Mouse (Mus musculus) cerebellum, adult 8-10 months (tissue): ENCODE measurements at regions not wholly inside any gene's neighbourhood (a gene's known extent, or its start where the extent isn't known, plus 50 kb on each side); places are given as distances from the start of the nearest gene placed in this dataset.

ENCODE experiments used
- DNase-seq: peaks from one replicate; pipeline ENCODE4 v3.0.0; 2022

DNA sequence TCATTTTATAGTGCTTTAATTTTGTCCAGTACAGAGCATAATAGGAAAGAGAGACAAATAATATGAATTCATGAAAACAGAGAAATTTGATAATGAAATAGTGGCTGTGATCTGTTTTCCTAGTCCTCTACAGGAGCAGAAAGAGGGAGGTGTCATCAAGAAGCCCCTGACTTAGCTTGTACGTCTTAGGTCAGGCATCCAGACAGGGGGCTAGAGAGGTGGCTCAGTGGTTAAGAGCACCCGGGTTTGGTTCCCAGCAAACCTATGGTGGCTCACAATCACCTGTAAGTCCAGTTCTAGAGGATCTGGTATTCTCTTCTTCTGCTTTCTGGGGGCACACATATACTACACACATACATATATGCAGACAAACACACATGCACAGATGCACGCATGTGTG, 285.7 kb downstream of the Ndfip2 start:
- no peak for DNase-seq

- DNase-seq, result no peak
These were observed 284.2 kb downstream of the Ndfip2 start for GRCm38 (mm10) chr14:105542486-105543145.

DNA sequence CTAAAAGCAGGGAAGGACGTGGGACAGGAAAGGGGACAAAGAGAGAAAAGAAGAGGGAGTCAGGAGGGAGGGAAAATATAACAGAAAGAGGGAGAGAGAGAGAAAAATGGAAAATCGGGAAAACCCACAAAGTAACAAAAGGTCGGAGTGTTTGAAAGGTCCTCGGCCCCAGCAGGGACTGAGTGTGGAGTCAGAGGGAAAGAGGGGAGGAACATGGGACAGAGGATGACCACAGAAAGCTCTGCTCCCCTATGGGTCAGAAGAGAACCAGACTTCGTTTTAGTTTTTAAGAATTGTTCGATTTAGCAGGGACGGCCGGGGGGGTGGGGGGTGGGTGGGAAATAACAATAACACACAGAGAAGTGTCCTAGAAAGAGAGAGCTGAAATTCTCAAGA, 283.7 kb downstream of the Ndfip2 start:
- no peak for DNase-seq

DNA sequence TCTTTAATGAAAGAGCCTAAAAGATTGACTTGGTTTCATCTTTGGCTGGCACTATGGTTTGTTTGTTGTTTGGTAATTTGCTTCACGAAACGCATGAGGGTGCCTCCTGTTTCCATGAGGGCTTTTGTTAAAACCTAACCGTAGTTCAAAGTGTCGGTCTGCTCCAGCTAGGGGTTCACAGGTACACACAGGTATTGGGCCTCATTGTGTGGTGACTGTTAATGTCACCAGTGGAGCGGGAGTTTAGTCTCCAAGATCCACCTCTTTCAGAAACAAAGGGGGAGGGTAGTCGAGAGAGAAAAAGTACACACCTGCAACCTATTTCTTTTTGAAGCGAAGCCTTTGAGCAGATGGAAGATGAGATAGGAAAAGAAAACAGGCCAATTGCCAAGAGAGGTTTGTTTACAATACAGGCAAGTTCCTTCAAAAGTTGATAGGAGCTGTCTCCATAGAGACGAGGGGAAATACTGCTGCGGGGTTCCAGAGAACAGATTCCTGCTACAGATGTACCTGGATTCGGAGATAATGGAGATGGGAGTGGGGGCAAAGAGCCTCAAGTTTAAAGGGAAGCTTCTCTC, 273.9 kb downstream of the Ndfip2 start:
- no peak for DNase-seq

DNA sequence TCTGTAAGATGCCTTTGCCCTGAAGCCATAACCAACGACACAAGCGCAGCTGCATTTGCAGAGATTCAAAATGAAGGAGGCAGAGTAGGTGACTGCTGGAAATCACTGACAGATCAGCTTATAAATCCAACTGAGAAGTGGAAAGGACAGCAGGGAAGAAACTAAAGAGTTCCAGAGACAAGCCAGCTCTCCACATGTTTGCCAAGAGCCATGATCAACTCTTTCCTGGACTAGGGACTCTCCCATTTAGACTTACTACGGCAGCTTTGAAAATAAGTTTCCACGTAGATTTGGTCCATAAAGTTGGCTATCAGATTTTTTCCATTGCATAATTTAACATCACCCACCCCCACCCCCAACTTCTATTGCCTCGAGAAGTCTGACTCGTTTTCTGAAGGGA, 269.7 kb downstream of the Ndfip2 start:
- DNase-seq, result no peak

- no peak for DNase-seq
These were observed 265.5 kb downstream of the Ndfip2 start for GRCm38 (mm10) chr14:105523849-105524248.

DNA sequence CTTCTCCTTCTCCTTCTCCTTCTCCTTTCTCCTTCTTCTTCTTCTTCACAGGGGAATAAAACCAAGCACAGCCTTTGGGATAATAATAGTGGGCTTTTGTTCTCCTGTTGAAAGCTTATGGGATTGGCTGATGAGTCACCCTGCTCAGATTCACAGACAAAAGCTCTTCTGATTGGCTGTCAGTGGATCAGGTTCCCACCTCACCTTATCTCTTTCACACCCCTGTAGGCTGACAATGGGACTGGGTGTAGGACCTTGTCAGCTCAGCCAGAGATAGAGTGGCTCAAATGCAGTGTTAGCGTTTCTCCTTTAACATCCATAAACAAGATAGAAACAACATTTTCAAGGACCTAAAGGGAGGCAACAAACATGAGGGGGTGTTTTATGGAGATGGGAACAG, 263.9 kb downstream of the Ndfip2 start:
- DNase-seq, result no peak

GRCm38 (mm10) chr14:105518706-105519105, 260.3 kb downstream of the Ndfip2 start:
- DNase-seq, result no peak

- DNase-seq, result no peak
These were observed 256.0 kb downstream of the Ndfip2 start for GRCm38 (mm10) chr14:105514413-105514812.

DNA sequence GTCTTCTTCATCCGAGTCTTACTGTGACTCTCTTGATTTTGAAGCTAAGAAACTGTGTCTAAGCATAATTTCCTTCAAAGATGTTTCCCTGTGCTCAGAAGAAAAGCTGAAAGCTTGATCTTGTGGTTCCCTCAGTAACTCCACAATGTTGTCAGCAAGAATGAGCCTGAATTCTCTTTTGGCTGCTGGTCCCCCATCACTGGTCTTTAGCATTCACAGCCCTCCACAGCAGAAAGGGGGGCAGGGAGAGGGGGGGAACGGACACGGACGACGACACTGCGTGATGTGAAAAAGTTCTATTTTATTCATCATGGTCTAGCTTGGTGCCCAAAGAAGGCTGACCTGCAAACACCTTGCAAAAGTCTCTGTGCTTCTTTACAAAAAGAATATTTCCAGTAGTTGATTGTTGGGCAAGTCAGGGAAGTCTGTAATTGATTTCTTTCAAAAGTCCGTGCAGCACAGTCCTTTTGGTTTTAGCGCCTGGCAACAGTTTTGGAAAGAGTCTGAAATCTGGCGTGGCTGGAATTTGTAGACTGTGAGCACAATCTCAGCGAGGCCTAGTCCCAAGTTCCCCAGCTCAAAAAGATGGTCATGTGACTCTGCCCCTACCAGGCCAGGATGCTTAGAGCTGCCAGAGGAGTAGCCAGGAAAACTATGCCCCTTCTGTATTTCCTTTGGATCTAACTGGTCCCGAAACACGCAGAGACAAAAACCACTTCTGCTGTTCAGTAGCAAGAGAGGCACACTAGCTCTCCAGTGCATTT, 254.7 kb downstream of the Ndfip2 start:
- no peak for DNase-seq

- DNase-seq, result no peak
These were observed 253.5 kb downstream of the Ndfip2 start for GRCm38 (mm10) chr14:105511826-105512225.

GRCm38 (mm10) chr14:105511135-105511534, 252.8 kb downstream of the Ndfip2 start:
- DNase-seq, result no peak

- DNase-seq, result no peak
These were observed 246.9 kb downstream of the Ndfip2 start for GRCm38 (mm10) chr14:105505261-105505660.

DNA sequence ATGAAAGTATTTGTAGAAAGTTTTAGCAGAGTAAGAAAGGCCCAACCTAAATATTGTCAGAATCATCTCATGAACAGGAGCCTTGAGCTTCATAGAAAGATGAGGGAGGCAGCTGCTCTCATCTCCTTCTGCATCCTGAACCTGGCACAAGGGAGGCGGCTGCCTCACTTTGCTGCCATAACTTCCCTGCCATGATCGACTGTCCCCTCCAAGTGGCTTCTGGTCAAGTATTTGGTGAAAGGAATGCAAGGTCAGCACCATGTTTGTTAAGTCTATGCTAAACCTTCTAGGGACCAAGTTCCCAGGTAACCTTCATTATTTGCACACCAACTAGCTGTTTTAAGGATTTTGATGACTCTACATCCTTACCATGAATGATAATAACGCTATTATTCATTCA, 246.0 kb downstream of the Ndfip2 start:
- no peak for DNase-seq

- no peak for DNase-seq
These were observed 245.4 kb downstream of the Ndfip2 start for GRCm38 (mm10) chr14:105503806-105504205.

GRCm38 (mm10) chr14:105502633-105502975, 244.2 kb downstream of the Ndfip2 start:
- no peak for DNase-seq

DNA sequence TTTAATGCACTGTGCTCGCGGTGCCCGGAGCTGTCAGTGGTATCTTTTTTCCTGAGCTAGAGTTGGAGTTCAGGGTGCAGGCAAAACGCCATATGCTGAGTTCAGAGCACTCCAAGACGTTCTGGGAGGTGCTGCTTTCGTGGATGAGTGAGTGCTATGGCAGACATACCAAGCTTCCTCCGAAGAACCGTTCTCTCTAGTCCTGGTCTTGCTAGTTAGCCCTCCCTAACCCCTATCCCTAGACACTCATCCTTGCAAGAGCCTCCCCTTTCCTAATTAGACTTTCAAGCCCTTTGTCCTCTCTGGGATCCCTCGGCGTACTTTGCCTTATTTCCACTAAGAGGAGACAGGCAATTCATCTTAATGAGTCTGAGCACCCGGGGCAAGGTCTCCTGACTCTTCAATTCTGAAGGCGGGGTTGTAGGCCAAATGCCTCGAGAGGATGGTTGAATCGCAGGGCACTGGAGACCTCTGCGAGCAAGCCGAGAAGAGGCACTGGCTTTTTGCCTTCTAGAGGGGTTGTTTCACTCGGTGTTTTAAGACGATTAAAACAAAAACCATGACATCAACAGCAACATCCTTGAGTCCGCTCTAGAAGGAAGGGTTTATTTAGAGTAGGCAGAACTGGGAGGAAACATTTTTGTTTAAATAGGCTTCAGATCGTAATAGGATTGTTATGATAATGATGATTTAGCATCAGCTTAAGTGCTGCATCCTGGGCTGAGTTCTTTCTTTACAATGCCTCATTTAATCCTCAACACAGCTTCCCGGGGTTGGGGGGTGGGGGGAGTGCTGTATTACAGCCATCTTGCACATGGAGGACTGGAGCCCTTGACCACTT, 243.6 kb downstream of the Ndfip2 start:
- no peak for DNase-seq

DNA sequence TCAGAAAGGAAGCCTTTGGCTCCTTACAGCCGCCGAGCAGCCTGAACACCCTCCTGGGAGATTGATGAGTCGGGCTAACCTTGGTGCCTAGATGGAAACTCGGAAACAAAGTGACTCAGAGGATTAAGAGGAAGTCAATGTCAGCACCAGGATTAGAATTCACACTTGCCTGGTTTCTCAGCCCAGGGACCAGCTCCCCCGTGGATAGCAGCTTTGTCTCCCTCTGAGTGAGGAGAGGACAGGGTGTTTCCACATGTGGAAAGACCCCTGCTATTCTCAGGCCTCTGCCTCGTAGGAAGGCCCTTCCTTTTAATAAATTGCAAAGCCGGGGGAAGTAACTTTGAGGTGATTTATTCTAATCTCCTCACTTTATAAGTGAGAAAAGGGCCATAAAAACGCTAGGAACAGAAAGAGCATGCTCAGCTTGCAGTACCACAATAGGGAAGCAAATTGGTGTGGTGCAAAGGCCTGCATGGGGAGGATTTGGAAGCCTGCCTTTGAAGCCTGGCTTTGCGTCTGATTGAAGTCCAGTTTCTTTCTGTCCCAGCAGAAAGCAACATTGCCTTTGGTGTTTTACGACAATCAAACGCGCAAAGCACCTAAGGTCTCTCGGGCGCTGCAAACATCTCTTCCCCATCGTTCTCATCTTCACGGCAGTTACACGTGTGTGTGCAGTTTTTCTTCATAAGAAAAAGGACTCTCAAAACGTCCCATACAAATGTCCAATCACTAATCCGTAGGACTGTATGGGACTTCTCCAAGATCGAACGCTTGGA, 242.8 kb downstream of the Ndfip2 start:
- DNase-seq, result no peak

DNA sequence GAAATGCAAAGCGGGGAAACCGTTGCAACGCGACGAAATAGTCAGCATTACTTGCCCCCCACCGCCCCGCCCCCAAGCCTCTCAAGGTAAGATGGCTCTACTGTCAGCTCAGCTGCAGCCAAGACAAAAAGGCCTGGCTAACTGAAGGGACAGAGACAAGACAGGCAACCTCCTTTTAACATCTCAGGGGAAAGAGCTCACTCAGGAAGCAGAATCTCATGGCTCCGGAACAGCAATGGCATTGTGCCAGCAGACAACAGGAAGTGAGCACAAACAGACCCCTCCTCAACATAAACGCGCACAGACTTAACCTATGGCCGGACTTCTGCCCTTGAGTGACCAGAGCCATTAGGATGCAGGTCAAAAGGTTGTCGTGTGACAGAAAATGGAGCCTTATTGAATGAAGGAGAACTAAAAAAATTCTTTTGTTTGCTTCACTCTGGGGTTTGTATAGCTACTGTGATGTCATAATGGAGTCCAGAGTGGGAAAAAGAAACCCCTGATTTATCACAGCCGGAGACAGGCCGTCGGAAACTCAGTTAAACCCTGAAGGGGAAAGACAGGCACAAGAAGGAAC, 241.0 kb downstream of the Ndfip2 start:
- no peak for DNase-seq

DNA sequence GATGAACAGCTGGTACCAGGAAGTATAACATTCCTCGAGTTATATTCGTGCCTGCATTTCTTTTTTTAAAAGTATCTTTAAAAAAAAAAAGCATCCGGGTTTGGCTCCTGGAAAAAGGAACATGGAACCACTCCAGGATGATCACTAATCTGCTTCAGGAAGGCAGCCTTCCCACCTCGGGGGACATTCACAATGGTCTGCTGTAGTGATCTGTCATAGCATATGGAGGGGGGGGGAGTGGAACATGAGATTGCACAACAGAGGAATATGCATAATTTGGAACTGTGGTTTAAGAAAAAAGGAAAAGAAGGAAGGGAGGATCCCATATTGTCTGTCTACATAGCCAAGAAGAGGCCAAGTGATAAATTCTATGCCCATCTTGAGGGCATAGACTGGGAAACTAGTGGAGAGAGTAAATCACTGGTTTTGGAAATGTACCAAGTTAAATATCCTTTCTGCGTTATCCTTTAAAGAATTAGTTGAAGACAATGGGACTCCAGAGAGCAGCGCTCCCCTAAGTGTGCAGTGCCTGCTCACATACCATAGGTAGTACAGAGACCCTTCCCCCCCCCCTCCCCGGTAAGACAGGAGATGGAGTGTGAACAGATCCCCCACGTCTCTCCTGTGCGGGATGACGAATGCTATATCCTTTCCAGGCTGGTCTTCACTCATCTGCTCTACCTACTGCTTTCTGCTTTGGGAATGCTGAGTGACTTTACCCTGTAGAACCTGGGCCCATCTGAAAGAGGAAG, 240.0 kb downstream of the Ndfip2 start:
- DNase-seq, result no peak

DNA sequence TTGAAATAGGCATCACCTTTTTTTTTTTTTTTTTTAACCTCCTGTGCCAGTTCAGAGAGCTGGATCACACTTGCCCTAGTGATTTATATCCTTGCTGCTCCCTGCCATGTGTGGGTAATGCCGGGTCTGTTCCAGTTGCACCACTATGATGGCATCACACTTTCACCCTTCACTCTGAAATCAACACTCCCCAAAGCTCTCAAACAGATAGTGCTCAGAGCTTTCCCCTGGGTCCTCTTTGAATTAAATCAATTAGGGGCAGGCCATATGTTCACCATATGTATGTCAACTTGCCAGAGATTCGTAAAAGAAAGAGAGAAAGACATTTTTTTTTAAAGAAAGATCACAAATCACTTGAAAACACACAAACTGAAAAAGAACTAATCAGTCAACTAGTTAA, 236.8 kb downstream of the Ndfip2 start:
- no peak for DNase-seq

- DNase-seq, result no peak
These were observed 236.0 kb downstream of the Ndfip2 start for GRCm38 (mm10) chr14:105494415-105494814.
